Mouse (Mus musculus) liver, embryonic 13.5 days (tissue): Measurements from ENCODE around the gene Ada. TPM values are rescaled to one million over a fixed set of nuclear protein-coding genes. Genes with fewer than 3 reads are reported as not detected.

Source experiments
- ATAC-seq: fragments of 200-750 bp; cut with Nextera tagmentation; 2 replicates; pipeline ENCODE4 v1.8.0; 2017; ENCODE audit warnings: low read depth, mild to moderate bottlenecking, moderate number of reproducible peaks, moderate library complexity
- DNase-seq: peaks from one replicate; pipeline ENCODE4 v3.0.0; 2022
- H3K27ac ChIP-seq: fragments of 300-500 bp; sonication (generic); 2 replicates; pipeline ENCODE4 v1.5.1; 2015; ENCODE audit warnings: moderate library complexity, mild to moderate bottlenecking, inconsistent platforms
- H3K27me3 ChIP-seq: fragments of 300-500 bp; sonication (generic); 2 replicates; pipeline ENCODE4 v1.6.1; 2015; ENCODE audit warnings: mild to moderate bottlenecking, inconsistent platforms
- H3K36me3 ChIP-seq: fragments of 300-500 bp; sonication (generic); 2 replicates; pipeline ENCODE4 v1.6.1; 2015; ENCODE audit warnings: mild to moderate bottlenecking, inconsistent platforms
- H3K4me1 ChIP-seq: fragments of 300-500 bp; sonication (generic); replicated peaks from 2 replicates; pipeline ENCODE4 v1.6.1; 2015; ENCODE audit warnings: inconsistent platforms
- H3K4me2 ChIP-seq: fragments of 300-500 bp; sonication (generic); 2 replicates; pipeline ENCODE4 v1.6.1; 2015; ENCODE audit warnings: inconsistent platforms, mild to moderate bottlenecking, moderate library complexity
- H3K4me3 ChIP-seq: fragments of 300-500 bp; sonication (generic); replicated peaks from 2 replicates; pipeline ENCODE4 v1.5.1; 2015; ENCODE audit warnings: mild to moderate bottlenecking, inconsistent platforms
- H3K9ac ChIP-seq: fragments of 300-500 bp; sonication (generic); 2 replicates; pipeline ENCODE4 v1.6.1; 2015; ENCODE audit warnings: mild to moderate bottlenecking, inconsistent platforms
- H3K9me3 ChIP-seq: fragments of 300-500 bp; sonication (generic); replicated peaks from 2 replicates; pipeline ENCODE4 v1.6.1; 2016; ENCODE audit warnings: inconsistent platforms
- WGBS: fragments of 180-500 bp; shearing (Covaris S2); methylation state at CpG from one replicate; pipeline ENCODE4 v1.1.7; 2015; ENCODE audit not compliant: insufficient replicate concordance; 5-methylcytosine and 5-hydroxymethylcytosine counted together
- polyA plus RNA-seq: library from polyadenylated mRNA; unstranded; fragments of >200 nt; fragmentation: Nextera tagmentation; extraction: Ambion mirVana; gene quantifications from 2 replicates; pipeline ENCODE4 v1.2.1, GENCODE M21; 2015

Gene Ada
- polyA plus RNA-seq: 5.5 and 6.6 TPM in 2 replicates

- peaks cover 33% of the 10 kb centered on the region for H3K4me1 ChIP-seq
- no peaks in the 10 kb centered on the region for H3K9me3 ChIP-seq
- no peak within 1 kb of the TSS for H3K27ac ChIP-seq
- peak within 1 kb of the TSS; percentile 64 for H3K4me3 ChIP-seq
- H3K36me3 ChIP-seq: no peaks in the 10 kb centered on the region
- peak; percentile 34 for DNase-seq
- peaks cover 26% of the 10 kb centered on the region for H3K27me3 ChIP-seq
- WGBS: 2% methylated on average over 50 of the region's 57 CpGs
- H3K4me2 ChIP-seq: peak within 1 kb of the TSS; percentile 96
- peak; percentile 76 for ATAC-seq
- H3K9ac ChIP-seq: peak within 1 kb of the TSS; percentile 71
Observed at GRCm38 (mm10) chr2:163749647-163750611, at the start of gene Ada. Gene Ada, minus strand, starts transcription at chr2:163750239.

GRCm38 (mm10) chr2:163798411-163798810, 48.4 kb upstream of the Ada start:
- H3K27me3 ChIP-seq: no peaks in the 10 kb centered on the region
- H3K4me3 ChIP-seq: no peak overlapping the region
- H3K36me3 ChIP-seq: no peaks in the 10 kb centered on the region
- H3K4me1 ChIP-seq: no peaks in the 10 kb centered on the region
- WGBS: 59% methylated on average over 7 of the region's 7 CpGs
- DNase-seq: no peak
- H3K9ac ChIP-seq: no peak overlapping the region
- no peak overlapping the region for H3K27ac ChIP-seq
- H3K4me2 ChIP-seq: no peak overlapping the region
- no peaks in the 10 kb centered on the region for H3K9me3 ChIP-seq
- no peak for ATAC-seq

DNA sequence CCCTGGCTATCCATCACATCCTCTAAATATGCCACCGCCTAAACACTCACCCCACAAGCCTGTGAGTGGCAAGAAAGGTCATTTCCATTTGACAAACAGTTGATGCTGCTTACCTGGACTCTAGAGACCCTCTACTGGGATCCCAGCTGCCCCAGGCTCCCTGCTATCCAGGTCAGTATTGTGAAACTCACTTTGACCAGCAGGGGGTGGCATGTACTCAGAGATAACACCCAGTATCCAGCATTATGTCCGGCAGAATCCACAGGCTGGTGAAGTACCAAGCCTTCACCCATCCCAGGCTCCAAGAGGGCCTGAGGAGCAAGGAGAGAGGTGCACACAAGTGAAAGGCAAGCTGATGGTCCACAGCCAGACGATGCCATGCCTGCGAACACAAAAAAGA, 38.4 kb upstream of the Ada start:
- H3K36me3 ChIP-seq: no peaks in the 10 kb centered on the region
- 70% methylated on average over 4 of the region's 4 CpGs for WGBS
- no peak overlapping the region for H3K4me3 ChIP-seq
- no peak overlapping the region for H3K4me2 ChIP-seq
- no peak overlapping the region for H3K27ac ChIP-seq
- no peaks in the 10 kb centered on the region for H3K4me1 ChIP-seq
- ATAC-seq: no peak
- no peaks in the 10 kb centered on the region for H3K27me3 ChIP-seq
- DNase-seq: no peak
- no peak overlapping the region for H3K9ac ChIP-seq
- no peaks in the 10 kb centered on the region for H3K9me3 ChIP-seq

GRCm38 (mm10) chr2:163787709-163788108, 37.7 kb upstream of the Ada start:
- H3K9ac ChIP-seq: no peak overlapping the region
- no peak overlapping the region for H3K4me3 ChIP-seq
- no peak overlapping the region for H3K4me2 ChIP-seq
- ATAC-seq (no peak), DNase-seq (peak; percentile 31)
- no peaks in the 10 kb centered on the region for H3K36me3 ChIP-seq
- H3K9me3 ChIP-seq: no peaks in the 10 kb centered on the region
- no peaks in the 10 kb centered on the region for H3K27me3 ChIP-seq
- no peaks in the 10 kb centered on the region for H3K4me1 ChIP-seq
- no peak overlapping the region for H3K27ac ChIP-seq
- 44% methylated on average over 3 of the region's 3 CpGs for WGBS

DNA sequence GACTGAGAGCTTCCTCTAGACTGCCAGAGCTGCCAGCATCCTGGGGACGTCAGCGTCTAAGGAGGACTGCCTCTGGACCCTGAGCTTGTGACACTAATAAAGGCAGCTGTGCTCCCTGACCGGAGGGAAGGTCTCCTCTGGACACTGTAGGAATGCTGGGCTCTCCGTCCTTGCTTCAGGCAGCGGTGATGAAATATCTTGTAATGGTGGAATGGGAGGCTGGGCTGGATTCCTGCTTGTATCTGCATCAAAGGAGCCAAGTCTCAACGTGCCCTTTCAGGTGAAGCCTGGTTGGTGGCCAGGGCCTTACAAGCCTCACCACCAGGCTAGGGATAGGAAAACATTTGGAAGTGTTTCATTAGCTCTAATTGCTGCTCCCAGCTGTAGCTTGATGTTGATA, 37.0 kb upstream of the Ada start:
- no peaks in the 10 kb centered on the region for H3K4me1 ChIP-seq
- WGBS: 71% methylated on average over 6 of the region's 6 CpGs
- no peak for DNase-seq
- no peak overlapping the region for H3K4me2 ChIP-seq
- no peaks in the 10 kb centered on the region for H3K27me3 ChIP-seq
- no peak overlapping the region for H3K9ac ChIP-seq
- H3K27ac ChIP-seq: no peak overlapping the region
- no peak for ATAC-seq
- no peaks in the 10 kb centered on the region for H3K36me3 ChIP-seq
- H3K9me3 ChIP-seq: no peaks in the 10 kb centered on the region
- no peak overlapping the region for H3K4me3 ChIP-seq

- ATAC-seq (no peak), DNase-seq (no peak)
- H3K9me3 ChIP-seq: no peaks in the 10 kb centered on the region
- no peaks in the 10 kb centered on the region for H3K36me3 ChIP-seq
- H3K4me3 ChIP-seq: no peak overlapping the region
- 0 out of 2 replicates have a peak, but pooled peaks cover 4% of the 10 kb centered on the region for H3K4me1 ChIP-seq
- no peaks in the 10 kb centered on the region for H3K27me3 ChIP-seq
- 42% methylated on average over 4 of the region's 4 CpGs for WGBS
- H3K27ac ChIP-seq: no peak overlapping the region
- H3K4me2 ChIP-seq: no peak overlapping the region
- no peak overlapping the region for H3K9ac ChIP-seq
Observed at GRCm38 (mm10) chr2:163783901-163784300, 33.9 kb upstream of the Ada start.

- H3K4me2 ChIP-seq: no peak overlapping the region
- no peak overlapping the region for H3K27ac ChIP-seq
- no peaks in the 10 kb centered on the region for H3K27me3 ChIP-seq
- H3K4me1 ChIP-seq: 0 out of 2 replicates have a peak, but pooled peaks cover 4% of the 10 kb centered on the region
- DNase-seq: no peak
- no peaks in the 10 kb centered on the region for H3K36me3 ChIP-seq
- no peak overlapping the region for H3K4me3 ChIP-seq
- no peak for ATAC-seq
- no peak overlapping the region for H3K9ac ChIP-seq
- no peaks in the 10 kb centered on the region for H3K9me3 ChIP-seq
- WGBS: 55% methylated on average over 6 of the region's 6 CpGs
Observed at GRCm38 (mm10) chr2:163783368-163783767, 33.3 kb upstream of the Ada start.

- Histone ChIP-seq H3K9ac (no peak overlapping the region), H3K4me3 (no peak overlapping the region), H3K9me3 (no peaks in the 10 kb centered on the region), H3K4me2 (no peak overlapping the region), H3K36me3 (no peaks in the 10 kb centered on the region), H3K27me3 (0 out of 2 replicates have a peak, but pooled peaks cover 3% of the 10 kb centered on the region), H3K27ac (no peak overlapping the region), H3K4me1 (0 out of 2 replicates have a peak, but pooled peaks cover 4% of the 10 kb centered on the region)
- no peak for DNase-seq
- no peak for ATAC-seq
- WGBS: 64% methylated on average over 4 of the region's 4 CpGs
Observed at GRCm38 (mm10) chr2:163778896-163779295, 28.9 kb upstream of the Ada start.

GRCm38 (mm10) chr2:163777061-163777460, 27.0 kb upstream of the Ada start:
- Histone ChIP-seq H3K9me3 (no peaks in the 10 kb centered on the region), H3K4me1 (0 out of 2 replicates have a peak, but pooled peaks cover 4% of the 10 kb centered on the region), H3K9ac (no peak overlapping the region), H3K27me3 (0 out of 2 replicates have a peak, but pooled peaks cover 3% of the 10 kb centered on the region), H3K27ac (no peak overlapping the region), H3K4me2 (no peak overlapping the region), H3K4me3 (no peak overlapping the region), H3K36me3 (no peaks in the 10 kb centered on the region)
- DNase-seq (no peak), ATAC-seq (no peak)
- 7% methylated on average over 2 of the region's 2 CpGs for WGBS

DNA sequence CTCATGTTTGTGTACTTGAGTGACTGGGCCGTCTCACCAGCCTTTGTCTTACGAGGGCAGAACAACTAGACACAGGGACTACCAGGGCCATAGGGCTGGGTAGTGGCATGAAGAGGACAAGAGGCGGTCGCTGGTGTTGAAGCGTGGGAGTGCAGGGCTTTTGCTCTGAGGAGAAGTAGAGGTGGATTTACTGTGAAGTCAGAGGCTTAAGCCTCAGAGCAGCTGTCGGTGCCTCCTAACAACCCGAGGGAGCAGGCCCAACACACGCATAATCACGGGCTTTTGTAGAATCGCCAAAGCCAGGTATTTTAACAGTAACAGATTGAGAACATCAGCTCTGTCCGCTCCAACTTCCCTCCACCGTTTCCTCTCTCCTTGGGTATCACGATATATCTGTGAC, 26.6 kb upstream of the Ada start:
- 31% methylated on average over 13 of the region's 13 CpGs for WGBS
- Histone ChIP-seq H3K27me3 (0 out of 2 replicates have a peak, but pooled peaks cover 3% of the 10 kb centered on the region), H3K9me3 (no peaks in the 10 kb centered on the region)

DNA sequence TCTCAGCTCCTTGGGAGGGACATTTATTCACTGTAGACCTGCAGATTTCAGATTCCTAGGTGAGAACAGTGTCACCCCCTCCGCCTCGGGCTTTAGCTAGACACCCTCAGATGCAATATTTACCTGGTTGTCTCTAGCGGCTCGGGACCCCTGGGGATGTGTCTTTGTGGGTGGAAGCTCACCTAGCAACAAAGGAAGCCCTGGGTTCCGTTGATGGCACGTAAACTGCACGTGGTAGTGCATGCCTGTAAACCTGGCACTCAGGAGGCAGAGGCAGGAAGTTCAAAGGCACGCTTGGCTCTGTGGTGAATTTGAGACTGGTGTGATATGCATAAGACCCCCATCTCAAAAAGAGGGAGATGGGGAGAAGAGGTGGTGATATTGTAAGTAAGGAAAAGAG, 20.7 kb upstream of the Ada start:
- H3K36me3 ChIP-seq: no peaks in the 10 kb centered on the region
- no peak for ATAC-seq
- no peaks in the 10 kb centered on the region for H3K9me3 ChIP-seq
- H3K4me2 ChIP-seq: no peak overlapping the region
- WGBS: 58% methylated on average over 8 of the region's 8 CpGs
- H3K9ac ChIP-seq: no peak overlapping the region
- H3K4me1 ChIP-seq: no peaks in the 10 kb centered on the region
- H3K27me3 ChIP-seq: no peaks in the 10 kb centered on the region
- H3K27ac ChIP-seq: no peak overlapping the region
- H3K4me3 ChIP-seq: no peak overlapping the region
- DNase-seq: no peak

More for the DNA sequence above, 26.6 kb upstream of the Ada start:
- no peak for ATAC-seq
- Histone ChIP-seq H3K4me2 (no peak overlapping the region), H3K4me3 (no peak overlapping the region), H3K4me1 (0 out of 2 replicates have a peak, but pooled peaks cover 4% of the 10 kb centered on the region), H3K9ac (no peak overlapping the region), H3K36me3 (no peaks in the 10 kb centered on the region), H3K27ac (no peak overlapping the region)
- DNase-seq: no peak
